Mouse (Mus musculus) thymus, adult 2 months (tissue): ENCODE results near the gene Atg7.

ENCODE experiments used
- CTCF ChIP-seq: fragments of 200-500 bp; IDR thresholded peaks from 2 replicates; pipeline ENCODE4 v1.5.1; 2012; ENCODE audit warnings: mild to moderate bottlenecking, control low read depth, low read length, moderate library complexity, borderline replicate concordance; ENCODE audit not compliant: control insufficient read depth, poor library complexity, insufficient read depth; ENCODE audit errors: extremely low read depth
- POLR2A ChIP-seq: fragments of 200-500 bp; IDR thresholded peaks from 2 replicates; pipeline ENCODE4 v1.6.1; 2012; ENCODE audit warnings: mild to moderate bottlenecking, low read length, control low read depth, moderate library complexity; ENCODE audit not compliant: control insufficient read depth, poor library complexity, insufficient read depth; ENCODE audit errors: extremely low read depth

DNA sequence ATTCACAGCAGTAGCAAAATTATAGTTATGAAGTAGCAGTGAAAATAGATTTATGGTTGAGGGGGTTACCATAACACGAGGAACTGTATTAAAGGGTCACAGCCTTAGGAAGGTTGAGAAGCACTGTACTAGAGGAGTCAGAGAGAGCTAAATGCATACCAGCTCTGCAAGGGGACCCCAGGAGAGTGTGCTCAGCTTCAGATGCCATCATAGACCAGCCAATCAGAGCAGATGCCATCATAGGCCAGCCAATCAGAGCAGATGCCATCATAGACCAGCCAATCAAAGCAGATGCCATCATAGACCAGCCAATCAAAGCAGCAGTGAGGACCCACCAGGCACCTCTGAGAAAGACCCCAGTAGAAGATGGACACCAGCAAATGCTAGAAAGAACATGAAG, 192.9 kb downstream of the Atg7 start:
- no peak for TF ChIP-seq CTCF
- TF ChIP-seq POLR2A = no peak
